Mouse (Mus musculus): ENCODE data around the gene Gm3285.

DNA sequence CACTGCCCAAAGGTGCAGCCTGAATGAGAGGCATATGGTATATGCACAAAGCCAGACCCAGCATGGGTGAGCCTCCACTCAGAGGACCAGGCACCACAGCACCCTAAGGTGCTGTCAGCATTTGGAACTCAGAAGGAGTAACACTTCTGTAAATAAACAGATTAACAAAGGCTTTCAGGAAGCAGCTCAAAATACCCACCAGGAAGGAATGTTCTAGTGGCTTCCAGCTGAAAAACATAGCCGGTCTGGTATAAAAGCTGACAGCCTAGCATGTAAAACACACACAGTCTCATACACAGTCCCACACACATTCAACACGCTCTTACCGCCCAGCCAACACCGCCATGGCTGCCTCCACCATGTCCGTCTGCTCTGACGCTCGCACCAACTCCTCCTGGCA is at the start of gene Gm3285:
- TF ChIP-seq CTCF (IDR thresholded peaks at IDR 0.05; ENCODE audit: extremely low read depth, insufficient read length, insufficient replicate concordance, low read depth, low read length): no peak
- no peak for TF ChIP-seq POLR2A (IDR thresholded peaks at IDR 0.05; ENCODE audit: low read depth, low read length)
